Mouse (Mus musculus): Measurements from ENCODE around the gene Nek3.

DNA sequence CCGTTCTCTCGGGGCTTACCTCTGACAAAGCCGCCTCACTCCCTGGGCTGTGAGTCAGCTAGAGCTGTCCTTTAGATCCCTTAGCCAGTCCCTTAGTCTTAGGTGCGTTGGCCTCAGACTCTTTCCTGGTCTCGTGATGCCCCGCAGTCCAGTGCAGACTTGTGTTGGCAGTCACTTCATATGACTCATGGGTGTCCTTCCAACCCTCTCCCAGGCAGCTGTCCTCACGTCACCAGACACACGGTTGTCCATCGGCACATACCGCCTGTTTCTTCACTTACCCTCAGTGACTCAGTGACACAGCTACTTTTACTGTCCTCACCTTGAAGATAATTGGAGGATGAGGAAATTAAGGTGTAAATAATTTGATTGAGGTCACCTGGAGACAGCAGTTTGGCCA is 48.6 kb upstream of the Nek3 start:
- TF ChIP-seq CTCF (IDR thresholded peaks at IDR 0.05; ENCODE audit: low read depth, low read length), result no peak
- no peak for TF ChIP-seq POLR2A (IDR thresholded peaks at IDR 0.05; ENCODE audit: insufficient read depth, low read length)

Data from ES-Bruce4 (cell line).